Mouse (Mus musculus) intestine, embryonic 14.5 days (tissue): Measurements from ENCODE around the gene Gm525. TPM values are rescaled to one million over a fixed set of nuclear protein-coding genes. Genes with fewer than 3 reads are reported as not detected.

ENCODE experiments used
- ATAC-seq: fragments of 200-750 bp; cut with Nextera tagmentation; replicated peaks from 2 replicates; pipeline ENCODE4 v1.8.0; 2017; ENCODE audit warnings: low read depth, moderate number of reproducible peaks, moderate TSS enrichment, moderate library complexity; ENCODE audit not compliant: low FRiP score, low TSS enrichment
- DNase-seq: peaks from one replicate; pipeline ENCODE4 v3.0.0-alpha.2; 2018; ENCODE audit warnings: low spot score
- H3K27ac ChIP-seq: fragments of 300-500 bp; sonication (generic); 2 replicates; pipeline ENCODE4 v1.5.1; 2014; ENCODE audit warnings: low read depth, mild to moderate bottlenecking, control low read depth
- H3K27me3 ChIP-seq: fragments of 300-500 bp; sonication (generic); replicated peaks from 2 replicates; pipeline ENCODE4 v1.6.1; 2014; ENCODE audit warnings: low read length, control low read depth; ENCODE audit not compliant: control insufficient read depth, insufficient read depth
- H3K36me3 ChIP-seq: fragments of 300-500 bp; sonication (generic); 2 replicates; pipeline ENCODE4 v1.6.1; 2014; ENCODE audit warnings: low read length, control low read depth; ENCODE audit not compliant: control insufficient read depth, insufficient read depth
- H3K4me1 ChIP-seq: fragments of 300-500 bp; sonication (generic); replicated peaks from 2 replicates; pipeline ENCODE4 v1.6.1; 2014; ENCODE audit warnings: low read length, control low read depth, mixed read lengths; ENCODE audit not compliant: control insufficient read depth, insufficient read depth
- H3K4me2 ChIP-seq: fragments of 300-500 bp; sonication (generic); 2 replicates; pipeline ENCODE4 v1.6.1; 2014; ENCODE audit warnings: low read length
- H3K4me3 ChIP-seq: fragments of 300-500 bp; sonication (generic); 2 replicates; pipeline ENCODE4 v1.5.1; 2014; ENCODE audit warnings: low read depth, low read length, control low read depth, mixed read lengths
- H3K9ac ChIP-seq: fragments of 300-500 bp; sonication (generic); 2 replicates; pipeline ENCODE4 v1.6.1; 2014; ENCODE audit warnings: mild to moderate bottlenecking, low read length
- H3K9me3 ChIP-seq: fragments of 300-500 bp; sonication (generic); 2 replicates; pipeline ENCODE4 v1.6.1; 2016; ENCODE audit warnings: low read length, control low read depth; ENCODE audit not compliant: control insufficient read depth
- WGBS: fragments of 180-500 bp; shearing (Covaris S2); extraction: QIAGEN DNeasy Blood & Tissue Kit; methylation state at CpG from one replicate; pipeline ENCODE4 v1.1.7; 2014; 5-methylcytosine and 5-hydroxymethylcytosine counted together
- polyA plus RNA-seq: library from polyadenylated mRNA; unstranded; fragments of >200 nt; fragmentation: Nextera tagmentation; extraction: Ambion mirVana; gene quantifications from 2 replicates; pipeline ENCODE4 v1.2.1, GENCODE M21; 2014

The Gm525 gene
- 0.59 and 1.1 TPM in 2 replicates for polyA plus RNA-seq

DNA sequence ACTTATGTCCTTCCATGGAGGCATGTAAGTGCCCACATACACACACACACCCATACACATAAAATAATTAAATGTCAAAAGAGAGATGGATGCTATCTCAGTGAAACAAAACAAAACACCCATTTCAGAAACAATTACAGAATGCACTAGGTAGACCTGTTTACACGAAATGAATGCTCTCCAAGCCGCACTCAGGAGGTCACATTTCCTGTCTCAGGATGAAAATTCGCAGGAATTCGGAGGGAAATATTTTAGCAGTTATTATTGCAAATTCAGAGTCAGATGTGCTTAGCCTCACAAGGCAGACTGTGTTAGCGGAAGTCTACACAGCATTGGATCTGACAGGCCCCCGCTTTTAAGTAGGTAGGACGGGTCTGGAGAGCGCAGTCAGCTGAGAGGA is at the start of gene Gm525:
Gene Gm525 (plus strand): TSS at position 301 of the 400 bp plus-strand sequence.
- Histone ChIP-seq H3K36me3 (no peaks in the 10 kb centered on the region), H3K4me3 (no peak within 1 kb of the TSS), H3K9ac (no peak within 1 kb of the TSS), H3K4me2 (no peak within 1 kb of the TSS), H3K27ac (no peak within 1 kb of the TSS), H3K27me3 (no peaks in the 10 kb centered on the region), H3K9me3 (no peaks in the 10 kb centered on the region), H3K4me1 (no peaks in the 10 kb centered on the region)
- 63% methylated on average over 8 of the region's 8 CpGs for WGBS
- DNase-seq: no peak
- ATAC-seq: no peak

DNA sequence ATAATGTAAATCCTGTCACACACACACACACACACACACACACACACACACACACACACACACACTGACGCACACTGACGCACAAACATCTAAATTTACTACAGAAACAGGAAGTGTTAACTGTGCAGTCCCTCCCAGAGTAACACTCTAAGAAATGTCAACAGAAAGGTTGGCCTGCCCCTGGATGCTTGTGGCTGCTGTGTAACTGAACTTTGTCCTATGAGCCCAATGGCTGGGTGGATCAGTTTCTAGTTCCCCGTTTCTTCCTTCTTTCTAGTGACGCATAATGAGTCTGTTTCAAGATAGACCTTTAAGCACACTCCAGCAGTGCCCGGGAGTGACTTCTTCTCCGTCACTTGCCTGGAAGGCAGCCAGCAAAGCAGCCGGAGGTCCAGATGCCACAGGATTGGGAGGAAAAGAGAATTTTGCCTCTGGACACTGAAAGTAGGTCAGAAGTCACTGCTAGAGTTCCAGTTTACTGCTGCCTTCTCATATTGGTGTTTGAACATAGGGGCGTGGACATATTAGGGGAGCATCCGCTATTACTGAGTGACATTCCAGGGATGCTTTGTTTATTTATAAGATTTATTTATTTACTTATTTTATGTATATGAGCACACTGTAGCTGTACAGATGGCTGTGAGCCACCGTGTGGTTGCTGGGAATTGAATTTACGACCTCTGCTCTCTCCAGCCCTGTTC is 49.3 kb upstream of the Gm525 start:
- peak; percentile 54 for ATAC-seq
- H3K4me2 ChIP-seq: peak overlapping the region; percentile 22
- WGBS: 29% methylated on average over 11 of the region's 11 CpGs
- H3K36me3 ChIP-seq: peaks cover 2% of the 10 kb centered on the region; the same call in 1 of the 2 replicates
- peak; percentile 83 for DNase-seq
- H3K27ac ChIP-seq: peak overlapping the region; percentile 80
- no peaks in the 10 kb centered on the region for H3K9me3 ChIP-seq
- H3K4me1 ChIP-seq: peaks cover 8% of the 10 kb centered on the region
- no peak overlapping the region for H3K4me3 ChIP-seq
- no peak overlapping the region for H3K9ac ChIP-seq
- H3K27me3 ChIP-seq: no peaks in the 10 kb centered on the region

DNA sequence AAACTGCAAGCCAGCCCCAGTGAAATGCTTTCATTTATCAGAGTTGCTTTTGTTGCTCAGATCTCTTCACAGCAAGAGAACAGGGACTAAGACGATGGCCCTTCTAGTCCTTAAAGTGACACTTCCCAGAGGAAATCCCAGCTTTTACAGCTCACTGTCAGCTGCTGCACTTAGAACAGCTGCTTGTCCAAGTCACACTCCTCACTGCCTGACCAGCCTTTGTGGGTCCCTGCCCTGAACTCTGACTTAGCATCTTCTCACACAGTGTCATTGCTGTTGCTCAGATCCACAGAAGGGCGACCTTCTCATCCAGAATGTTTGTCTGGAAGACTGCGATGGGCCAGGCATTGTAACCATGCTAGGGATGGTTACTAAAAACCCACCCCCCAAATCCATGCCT is 48.0 kb upstream of the Gm525 start:
- H3K4me3 ChIP-seq: no peak overlapping the region
- H3K4me2 ChIP-seq: no peak overlapping the region
- H3K4me1 ChIP-seq: peaks cover 8% of the 10 kb centered on the region
- no peaks in the 10 kb centered on the region for H3K9me3 ChIP-seq
- 79% methylated on average over 3 of the region's 3 CpGs for WGBS
- no peak overlapping the region for H3K27ac ChIP-seq
- H3K9ac ChIP-seq: no peak overlapping the region
- DNase-seq (no peak), ATAC-seq (no peak)
- no peaks in the 10 kb centered on the region for H3K36me3 ChIP-seq
- no peaks in the 10 kb centered on the region for H3K27me3 ChIP-seq

DNA sequence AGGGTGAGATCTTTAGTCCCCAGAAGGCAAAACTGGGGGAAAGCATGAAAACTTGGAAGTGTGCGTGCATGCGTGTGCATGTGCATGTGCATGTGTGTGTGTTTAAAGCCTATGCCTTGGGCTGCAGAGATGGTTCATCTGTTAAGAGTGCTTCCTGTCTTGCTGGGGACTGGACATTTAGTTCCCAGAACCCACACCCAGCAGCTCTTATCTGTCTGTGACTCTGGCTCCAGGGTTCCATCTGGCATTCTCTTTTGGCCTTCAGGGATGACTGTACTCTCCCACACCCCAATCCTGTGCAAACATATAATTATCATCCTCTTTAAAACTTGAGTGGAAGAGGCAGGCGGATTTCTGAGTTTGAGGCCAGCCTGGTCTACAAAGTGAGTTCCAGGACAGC is 47.5 kb upstream of the Gm525 start:
- 91% methylated on average over 3 of the region's 3 CpGs for WGBS
- no peaks in the 10 kb centered on the region for H3K9me3 ChIP-seq

DNA sequence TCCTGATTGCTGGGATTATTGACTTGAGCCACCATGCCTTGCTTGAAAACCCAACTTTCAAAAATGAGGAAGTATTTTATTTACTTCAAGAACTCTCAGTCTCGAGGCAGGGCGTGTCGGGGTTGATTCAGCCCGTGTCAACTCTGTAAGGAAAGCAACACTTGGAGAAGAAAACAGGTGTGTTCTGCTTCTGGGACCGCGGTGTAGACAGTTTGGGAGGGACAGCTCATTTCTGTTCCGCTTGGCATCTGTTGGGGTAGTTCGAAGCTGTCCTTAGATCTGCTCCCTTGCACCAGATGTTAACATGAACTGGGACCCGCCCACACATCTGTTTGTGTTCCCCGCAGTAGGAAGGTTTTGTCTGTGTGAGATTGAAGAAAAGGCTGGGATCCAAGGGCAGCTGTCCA is 45.7 kb upstream of the Gm525 start:
- ATAC-seq: no peak
- Histone ChIP-seq H3K9me3 (no peaks in the 10 kb centered on the region), H3K4me2 (no peak overlapping the region), H3K27ac (peak overlapping the region; percentile 11; the same call in 1 of the 2 replicates), H3K4me3 (no peak overlapping the region), H3K36me3 (no peaks in the 10 kb centered on the region), H3K27me3 (no peaks in the 10 kb centered on the region), H3K9ac (no peak overlapping the region), H3K4me1 (peaks cover 8% of the 10 kb centered on the region)
- WGBS: 72% methylated on average over 10 of the region's 10 CpGs
- no peak for DNase-seq

More for the DNA sequence above, 47.5 kb upstream of the Gm525 start:
- no peak for ATAC-seq
- no peak overlapping the region for H3K4me3 ChIP-seq
- no peak overlapping the region for H3K9ac ChIP-seq
- H3K27ac ChIP-seq: no peak overlapping the region
- no peak overlapping the region for H3K4me2 ChIP-seq
- no peaks in the 10 kb centered on the region for H3K36me3 ChIP-seq
- H3K4me1 ChIP-seq: peaks cover 8% of the 10 kb centered on the region
- no peak for DNase-seq
- H3K27me3 ChIP-seq: no peaks in the 10 kb centered on the region

DNA sequence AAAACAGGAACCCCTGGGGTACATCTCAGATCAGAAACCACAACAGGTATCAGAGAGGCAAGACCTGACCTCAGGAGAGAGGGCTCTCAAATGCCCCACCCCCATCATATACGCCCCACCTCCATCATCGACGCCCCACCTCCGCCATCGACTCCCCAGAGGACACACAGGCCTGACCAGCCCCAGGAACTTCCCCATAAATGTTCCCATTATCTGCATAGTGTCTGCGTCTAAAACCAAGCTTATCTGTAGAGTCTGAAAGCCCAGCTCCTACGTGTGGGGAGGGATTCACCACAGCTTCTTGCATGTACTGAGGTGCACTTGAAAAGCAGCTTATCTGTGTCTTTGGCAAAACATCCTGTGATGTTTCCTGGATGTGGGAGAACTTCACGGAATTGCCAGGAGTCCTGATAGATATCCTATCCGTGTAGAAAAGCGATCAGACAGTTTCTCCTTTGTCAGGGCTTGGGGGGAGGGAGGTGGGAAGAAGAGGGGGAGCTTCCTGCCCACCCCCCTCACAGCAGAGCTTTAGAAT is 44.7 kb upstream of the Gm525 start:
- WGBS: 44% methylated on average over 10 of the region's 10 CpGs
- no peak for ATAC-seq
- DNase-seq: no peak

DNA sequence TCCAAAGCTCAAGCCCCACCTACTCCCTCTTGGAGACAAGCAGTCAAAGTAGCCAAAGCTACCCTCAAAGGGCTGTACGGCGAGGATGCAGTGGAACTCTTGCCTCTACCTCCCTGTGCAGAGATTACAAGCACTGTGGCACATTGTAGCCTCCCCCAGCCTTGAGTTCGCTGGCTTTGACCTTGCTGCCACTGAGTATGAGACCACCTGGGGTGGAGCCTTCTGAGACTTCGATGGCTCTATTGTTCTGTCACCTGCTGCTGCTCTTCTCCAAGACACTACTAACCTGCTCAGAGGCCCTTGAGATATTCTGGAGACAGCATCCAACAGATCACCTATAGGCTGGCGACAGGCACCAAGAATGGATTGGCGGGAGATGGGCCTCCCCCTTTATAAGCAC is 43.1 kb upstream of the Gm525 start:
- H3K27ac ChIP-seq: no peak overlapping the region
- no peak for ATAC-seq
- H3K4me3 ChIP-seq: no peak overlapping the region
- H3K27me3 ChIP-seq: no peaks in the 10 kb centered on the region
- H3K9ac ChIP-seq: no peak overlapping the region
- no peaks in the 10 kb centered on the region for H3K4me1 ChIP-seq
- WGBS: 81% methylated on average over 6 of the region's 6 CpGs
- H3K4me2 ChIP-seq: no peak overlapping the region
- H3K9me3 ChIP-seq: no peaks in the 10 kb centered on the region
- DNase-seq: no peak
- H3K36me3 ChIP-seq: no peaks in the 10 kb centered on the region

More for the DNA sequence above, 44.7 kb upstream of the Gm525 start:
- no peak overlapping the region for H3K9ac ChIP-seq
- no peaks in the 10 kb centered on the region for H3K9me3 ChIP-seq
- no peaks in the 10 kb centered on the region for H3K27me3 ChIP-seq
- H3K27ac ChIP-seq: no peak overlapping the region; the same call in 1 of the 2 replicates
- no peak overlapping the region for H3K4me2 ChIP-seq
- no peak overlapping the region for H3K4me3 ChIP-seq
- peaks cover 8% of the 10 kb centered on the region for H3K4me1 ChIP-seq
- H3K36me3 ChIP-seq: no peaks in the 10 kb centered on the region

DNA sequence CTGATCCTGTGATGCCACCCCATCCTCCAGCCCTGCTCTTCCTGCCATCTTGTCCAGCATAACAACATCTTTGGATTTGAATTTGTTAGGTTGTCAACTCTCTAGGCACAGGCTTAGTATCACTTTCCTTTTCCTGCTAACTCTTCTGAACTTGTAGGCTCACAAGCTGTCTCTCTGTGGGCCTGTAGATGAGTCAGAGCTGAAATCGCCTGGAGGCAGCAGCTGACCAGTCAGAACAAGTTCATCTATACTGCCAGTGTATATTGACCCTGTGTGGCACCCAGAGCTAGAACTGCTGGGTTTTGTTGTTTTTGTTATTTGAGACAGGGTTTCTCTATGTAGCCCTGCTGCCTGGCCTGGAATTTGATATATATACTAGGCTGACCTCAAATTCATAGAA is 42.5 kb upstream of the Gm525 start:
- no peak for ATAC-seq
- no peak overlapping the region for H3K27ac ChIP-seq
- no peak for DNase-seq
- H3K4me3 ChIP-seq: no peak overlapping the region
- H3K9me3 ChIP-seq: no peaks in the 10 kb centered on the region
- no peak overlapping the region for H3K9ac ChIP-seq
- no peaks in the 10 kb centered on the region for H3K27me3 ChIP-seq
- no peaks in the 10 kb centered on the region for H3K36me3 ChIP-seq
- H3K4me1 ChIP-seq: no peaks in the 10 kb centered on the region
- WGBS: 72% methylated on average over 1 of the region's 1 CpGs
- no peak overlapping the region for H3K4me2 ChIP-seq

DNA sequence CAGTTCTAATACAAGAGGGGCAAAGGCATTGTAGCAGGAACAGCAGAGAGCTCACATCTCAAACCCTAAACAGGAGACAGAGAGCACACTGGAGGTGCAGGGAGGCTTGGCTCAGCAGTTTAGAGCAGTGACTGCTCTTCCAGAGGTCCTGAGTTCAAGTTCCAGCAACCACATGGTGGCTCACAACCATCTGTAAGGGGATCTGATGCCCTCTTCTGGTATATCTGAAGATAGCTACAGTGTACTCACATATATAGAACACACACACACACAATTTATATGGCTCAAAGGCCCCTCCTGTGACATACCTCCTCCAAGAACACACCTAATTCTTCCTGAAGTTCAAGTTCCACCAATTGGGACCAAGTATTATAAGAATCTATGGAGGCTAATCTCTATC is 39.0 kb upstream of the Gm525 start:
- H3K4me1 ChIP-seq: no peaks in the 10 kb centered on the region

More for the DNA sequence above, 39.0 kb upstream of the Gm525 start:
- no peak for DNase-seq
- Histone ChIP-seq H3K9ac (no peak overlapping the region), H3K27ac (no peak overlapping the region), H3K4me3 (no peak overlapping the region), H3K4me2 (no peak overlapping the region), H3K36me3 (peaks cover 11% of the 10 kb centered on the region), H3K27me3 (no peaks in the 10 kb centered on the region), H3K9me3 (no peaks in the 10 kb centered on the region)
- no peak for ATAC-seq
